In genomic region chr6:117012621-117013020, GRCm38 (mm10) we compare ENCODE assay signal across 17 mouse cellular contexts.
"Had no signal": no experiment of that assay in that cellular context is flagged by ENCODE, and none has a peak within 500 bp of the region (broad histone marks: within the 10 kb centered on the region; RNA-seq: fewer than 3 reads in every experiment).

No protein-coding gene starts in this region.

- H3K27me3 ChIP-seq: lung, embryonic 15.5 days; megakaryocyte, embryonic 14.5 days; midbrain, embryonic 13.5 days; midbrain, embryonic 15.5 days; neural tube, embryonic 12.5 days had no signal

- ATAC-seq: liver, postnatal 0 days; lung, postnatal 0 days; midbrain, embryonic 13.5 days; midbrain, embryonic 15.5 days had no signal

- H3K4me2 ChIP-seq: lung, embryonic 15.5 days; midbrain, embryonic 11.5 days; midbrain, embryonic 13.5 days; midbrain, embryonic 15.5 days; neural tube, embryonic 12.5 days had no signal

- H3K27ac ChIP-seq: lung, embryonic 15.5 days; macrophage; midbrain, embryonic 13.5 days; midbrain, embryonic 15.5 days; neural tube, embryonic 12.5 days had no signal

- H3K9ac ChIP-seq: liver, postnatal 0 days; lung, embryonic 15.5 days; midbrain, embryonic 13.5 days; midbrain, embryonic 15.5 days; neural tube, embryonic 12.5 days had no signal

- H3K4me1 ChIP-seq: lung, embryonic 15.5 days; megakaryocyte, embryonic 14.5 days; midbrain, embryonic 13.5 days; midbrain, embryonic 15.5 days; neural tube, embryonic 12.5 days had no signal

- DNase-seq: liver, postnatal 0 days; lung, adult 2 months; lung, postnatal 14 days; lung, postnatal 36 days; right cerebral cortex, postnatal 14 days; spleen, adult 18-20 months; thymus, adult 18-20 months; thymus, postnatal 14 days; thymus, postnatal 36 days had no signal

- H3K4me3 ChIP-seq: lung, embryonic 15.5 days; megakaryocyte, embryonic 14.5 days; midbrain, embryonic 13.5 days; midbrain, embryonic 15.5 days; neural tube, embryonic 12.5 days had no signal

- H3K36me3 ChIP-seq: lung, embryonic 15.5 days; midbrain, embryonic 13.5 days; midbrain, embryonic 15.5 days; neural tube, embryonic 12.5 days had no signal

- H3K9me3 ChIP-seq: lung, embryonic 15.5 days; midbrain, embryonic 13.5 days; midbrain, embryonic 15.5 days; neural tube, embryonic 12.5 days had no signal
